Comparison of ENCODE assay signal across 9 mouse cellular contexts in the genomic region with DNA sequence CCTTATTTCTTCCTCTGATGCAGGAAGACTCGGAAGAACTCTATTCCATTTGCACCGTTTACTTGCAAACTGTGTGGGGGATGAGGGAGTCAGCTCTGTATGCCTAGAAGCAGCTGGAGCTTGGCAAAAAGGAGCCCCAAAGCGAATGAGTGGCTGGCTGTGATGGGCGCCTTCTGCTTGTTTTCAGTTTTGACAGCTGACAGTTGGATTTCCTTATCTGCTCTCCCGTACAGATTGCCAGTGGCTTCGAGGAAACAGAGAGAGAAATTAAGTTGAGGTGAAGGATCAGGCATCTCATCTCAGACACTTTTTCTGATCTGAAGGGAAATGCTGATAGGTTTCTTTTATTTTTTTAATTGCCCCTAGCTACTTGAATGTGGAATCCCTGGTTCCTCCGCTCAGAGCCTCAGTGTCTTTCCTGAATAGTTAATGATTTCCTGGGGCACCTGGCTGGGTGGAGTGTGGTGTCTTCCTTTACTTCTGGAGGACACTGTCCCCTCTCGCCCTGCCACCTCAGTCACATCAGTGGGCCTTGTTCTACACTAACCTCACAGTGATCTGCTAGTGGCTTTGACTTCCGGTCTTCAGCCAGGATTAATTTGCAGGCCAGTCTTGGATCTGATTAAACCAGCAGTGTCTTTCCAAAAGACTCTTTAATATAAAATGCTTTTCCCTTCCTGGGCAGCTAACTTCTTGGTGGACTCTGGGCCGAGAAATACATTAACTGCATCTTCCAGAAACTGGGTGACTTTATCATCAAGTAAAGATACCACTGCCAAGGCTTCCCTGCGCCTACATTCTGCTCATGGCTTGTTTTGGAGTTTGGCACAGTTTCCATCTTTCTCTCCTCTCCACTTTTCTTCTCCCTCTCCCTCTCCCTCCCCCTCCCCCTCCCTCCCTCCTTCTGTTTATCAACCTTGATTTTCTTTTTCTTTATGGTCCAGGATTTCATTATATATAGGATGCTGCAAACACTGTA. TPM values are rescaled to one million over a fixed set of nuclear protein-coding genes. Genes with fewer than 3 reads are reported as not detected.
DNase-seq lines count a peak whose midpoint lies in the region; ATAC-seq lines count a peak whose summit lies in the region.
"Had no signal": no experiment of that assay in that cellular context is flagged by ENCODE, and none has a peak within 500 bp of the region (broad histone marks: within the 10 kb centered on the region; RNA-seq: fewer than 3 reads in every experiment).

No protein-coding gene starts in this region.

- no peak overlapping the region for H3K4me3 ChIP-seq in hindbrain, embryonic 11.5 days (ENCODE audit: low read depth, low read length)
- no peak overlapping the region for H3K4me3 ChIP-seq in hindbrain, embryonic 16.5 days (ENCODE audit: low read length)
- H3K4me3 ChIP-seq in heart, embryonic 15.5 days, result no peak overlapping the region
- no peak overlapping the region for H3K4me3 ChIP-seq in liver, embryonic 11.5 days (ENCODE audit: low read depth, low read length)

- no peaks in the 10 kb centered on the region for H3K27me3 ChIP-seq in hindbrain, embryonic 11.5 days (ENCODE audit: control insufficient read depth, insufficient read depth, low read length)
- no peaks in the 10 kb centered on the region for H3K27me3 ChIP-seq in hindbrain, embryonic 16.5 days (replicated peaks; ENCODE audit: control insufficient read depth, insufficient read depth, low read length)
- no peaks in the 10 kb centered on the region for H3K27me3 ChIP-seq in heart, embryonic 15.5 days
- no peaks in the 10 kb centered on the region for H3K27me3 ChIP-seq in liver, embryonic 11.5 days (replicated peaks; ENCODE audit: control insufficient read depth, insufficient read depth, low read length)

- no peak overlapping the region for H3K9ac ChIP-seq in hindbrain, embryonic 11.5 days (ENCODE audit: low read depth, low read length)
- H3K9ac ChIP-seq in hindbrain, embryonic 16.5 days (ENCODE audit: low read depth, low read length), result no peak overlapping the region
- no peak overlapping the region for H3K9ac ChIP-seq in heart, embryonic 15.5 days
- H3K9ac ChIP-seq in liver, embryonic 11.5 days (ENCODE audit: low read depth, low read length), result no peak overlapping the region

- peak; percentile 10 for DNase-seq in hindbrain, embryonic 11.5 days (ENCODE audit: low spot score)
- DNase-seq in left cerebral cortex, postnatal 25 days (ENCODE audit: low spot score in 2 of 2), result peak; percentile 32 to 70
- peak; percentile 77 to 83 for DNase-seq in right cerebral cortex, postnatal 10 days (ENCODE audit: low spot score in 2 of 2)
- no peak for DNase-seq in T-cell, adult 2 months (ENCODE audit: low spot score)
- no peak for DNase-seq in liver, embryonic 11.5 days (ENCODE audit: low spot score)
- DNase-seq in adrenal gland, postnatal 36 days, result no peak

- 43% methylated on average over 11 of the region's 11 CpGs for WGBS in hindbrain, embryonic 11.5 days
- WGBS in hindbrain, embryonic 16.5 days, result 38% methylated on average over 11 of the region's 11 CpGs
- WGBS in heart, embryonic 15.5 days, result 31% methylated on average over 11 of the region's 11 CpGs
- 36% methylated on average over 11 of the region's 11 CpGs for WGBS in liver, embryonic 11.5 days

- intact Hi-C loops in left cerebral cortex, postnatal 25 days (cut with DNase I), result loop anchor here (2.0 to 5.0 kb wide), 2 partner anchors 49 to 211 kb away; partner anchors contain the start of gene Fam196a

- H3K9me3 ChIP-seq in hindbrain, embryonic 11.5 days (ENCODE audit: control insufficient read depth, low read length), result no peaks in the 10 kb centered on the region
- H3K9me3 ChIP-seq in hindbrain, embryonic 16.5 days (ENCODE audit: control insufficient read depth, low read length), result no peaks in the 10 kb centered on the region
- H3K9me3 ChIP-seq in heart, embryonic 15.5 days (replicated peaks), result no peaks in the 10 kb centered on the region
- no peaks in the 10 kb centered on the region for H3K9me3 ChIP-seq in liver, embryonic 11.5 days (ENCODE audit: control insufficient read depth, low read length)

- H3K4me1 ChIP-seq in hindbrain, embryonic 11.5 days (replicated peaks; ENCODE audit: control insufficient read depth, insufficient read depth, low read length), result no peaks in the 10 kb centered on the region
- H3K4me1 ChIP-seq in hindbrain, embryonic 16.5 days (ENCODE audit: control insufficient read depth, insufficient read depth, low read depth, low read length), result peaks cover 10% of the 10 kb centered on the region
- peaks cover 32% of the 10 kb centered on the region for H3K4me1 ChIP-seq in heart, embryonic 15.5 days (replicated peaks)
- peaks cover 2% of the 10 kb centered on the region; the same call in 1 of the 2 replicates for H3K4me1 ChIP-seq in liver, embryonic 11.5 days (replicated peaks; ENCODE audit: control insufficient read depth, insufficient read depth, low read length)

- ATAC-seq in hindbrain, embryonic 11.5 days (ENCODE audit: low FRiP score), result no peak
- ATAC-seq in hindbrain, embryonic 16.5 days, result no peak
- no peak for ATAC-seq in heart, embryonic 15.5 days (replicated peaks; ENCODE audit: insufficient number of reproducible peaks, insufficient read depth, low FRiP score, low read depth)
- no peak for ATAC-seq in liver, embryonic 11.5 days (replicated peaks; ENCODE audit: low FRiP score)

- H3K36me3 ChIP-seq in hindbrain, embryonic 11.5 days (ENCODE audit: control insufficient read depth, insufficient read depth, low read length), result no peaks in the 10 kb centered on the region
- H3K36me3 ChIP-seq in hindbrain, embryonic 16.5 days (ENCODE audit: control insufficient read depth, insufficient read depth, low read length), result no peaks in the 10 kb centered on the region
- 0 out of 2 replicates have a peak, but pooled peaks cover 3% of the 10 kb centered on the region for H3K36me3 ChIP-seq in heart, embryonic 15.5 days
- no peaks in the 10 kb centered on the region for H3K36me3 ChIP-seq in liver, embryonic 11.5 days (ENCODE audit: control insufficient read depth, insufficient read depth, low read length)

- no peak overlapping the region for H3K4me2 ChIP-seq in hindbrain, embryonic 11.5 days (replicated peaks; ENCODE audit: low read depth, low read length)
- no peak overlapping the region for H3K4me2 ChIP-seq in hindbrain, embryonic 16.5 days (ENCODE audit: low read length)
- H3K4me2 ChIP-seq in heart, embryonic 15.5 days, result peak overlapping the region; percentile 30; the same call in 1 of the 2 replicates
- H3K4me2 ChIP-seq in liver, embryonic 11.5 days, result no peak overlapping the region

- no peak overlapping the region for H3K27ac ChIP-seq in hindbrain, embryonic 11.5 days (ENCODE audit: low read depth, low read length)
- H3K27ac ChIP-seq in hindbrain, embryonic 16.5 days (ENCODE audit: low read depth, low read length), result no peak overlapping the region
- H3K27ac ChIP-seq in heart, embryonic 15.5 days, result peak overlapping the region; percentile 63
- H3K27ac ChIP-seq in liver, embryonic 11.5 days (ENCODE audit: low read depth, low read length), result no peak overlapping the region
- H3K27ac ChIP-seq: kidney, postnatal 0 days had no signal

RNA-seq across cellular contexts. Expression of gene Dock1, which starts 55.4 kb away (rescaled TPM):
- 22.3 and 25.0 TPM in 2 replicates for polyA plus RNA-seq in hindbrain, embryonic 11.5 days (2014; fragmentation: Nextera tagmentation; extraction: Ambion mirVana)
- 8.8 and 8.9 TPM in 2 replicates for polyA plus RNA-seq in hindbrain, embryonic 16.5 days (2015; fragmentation: Nextera tagmentation; extraction: Ambion mirVana)
- polyA plus RNA-seq in heart, embryonic 15.5 days (2015; fragmentation: Nextera tagmentation; extraction: Ambion mirVana), result 18.3 and 21.4 TPM in 2 replicates
- total RNA-seq in left cerebral cortex, postnatal 25 days (2021), result 10 to 100 TPM; 20.3 to 23.0 TPM
- polyA plus RNA-seq in liver, embryonic 11.5 days (2014; fragmentation: Nextera tagmentation; extraction: Ambion mirVana), result 15.9 and 17.2 TPM in 2 replicates
- total RNA-seq in adrenal gland, postnatal 36 days (2021), result 100 to 1,000 TPM; 148 to 181 TPM

Comparison
In these comparisons a context has a peak if more than half of its experiments do, and no peak if none do; other contexts are left out.
1. DNase-seq: peak in hindbrain, embryonic 11.5 days (single experiment), left cerebral cortex, postnatal 25 days (2 of 2) and right cerebral cortex, postnatal 10 days (2 of 2); none in T-cell, adult 2 months (single experiment), liver, embryonic 11.5 days (single experiment) and adrenal gland, postnatal 36 days (0 of 2).